Mouse (Mus musculus) liver, adult 2 months (tissue): ENCODE measurements around the gene Wnt6.

Experiments used
- CTCF ChIP-seq: fragments of 200-500 bp; IDR thresholded peaks from 2 replicates; pipeline ENCODE4 v1.5.1; 2011; ENCODE audit warnings: low read depth, low read length, control low read depth
- POLR2A ChIP-seq: fragments of 200-500 bp; IDR thresholded peaks from 2 replicates; pipeline ENCODE4 v1.6.1; 2011; ENCODE audit warnings: low read length, control low read depth; ENCODE audit not compliant: insufficient read depth; ENCODE audit errors: extremely low read depth

- TF ChIP-seq POLR2A (no peak), CTCF (no peak)
These were observed 58.4 kb downstream of the Wnt6 start for GRCm38 (mm10) chr1:74830061-74830460.
